Mouse (Mus musculus) cerebellum, adult 2 months (tissue): Measurements from ENCODE around the gene Zfp846. TPM values are rescaled to one million over a fixed set of nuclear protein-coding genes. Genes with fewer than 3 reads are reported as not detected.
A peak's percentile ranks its signal among the peaks of the same experiment; 100 is the strongest.

Source experiments
- DNase-seq, 2 experiments: peaks; one replicate each; pipeline ENCODE4 v3.0.0; 2021
- H3K27ac ChIP-seq: fragments of 200-500 bp; 2 replicates; pipeline ENCODE4 v1.5.1; 2012; ENCODE audit warnings: low read length, control low read depth, inconsistent platforms; ENCODE audit not compliant: insufficient read depth
- H3K27me3 ChIP-seq: fragments of 200-500 bp; 2 replicates; pipeline ENCODE4 v1.6.1; 2012; ENCODE audit warnings: inconsistent platforms, mild to moderate bottlenecking, low read length, moderate library complexity; ENCODE audit not compliant: control insufficient read depth, insufficient read depth
- H3K4me1 ChIP-seq: fragments of 200-500 bp; 2 replicates; pipeline ENCODE4 v1.6.1; 2011; ENCODE audit warnings: low read length; ENCODE audit not compliant: control insufficient read depth, insufficient read depth
- H3K4me3 ChIP-seq: fragments of 200-500 bp; replicated peaks from 2 replicates; pipeline ENCODE3; 2011; ENCODE audit warnings: mild to moderate bottlenecking, low read depth, low read length, control low read depth; ENCODE audit not compliant: insufficient read depth
- CTCF ChIP-seq: fragments of 200-500 bp; IDR thresholded peaks from 2 replicates; pipeline ENCODE4 v1.5.1; 2011; ENCODE audit warnings: low read depth, mild to moderate bottlenecking, control low read depth, low read length, moderate library complexity, borderline replicate concordance; ENCODE audit not compliant: insufficient read depth
- POLR2A ChIP-seq: fragments of 200-500 bp; IDR thresholded peaks from 2 replicates; pipeline ENCODE4 v1.6.1; 2011; ENCODE audit warnings: low read length, control low read depth, borderline replicate concordance; ENCODE audit not compliant: insufficient read depth
- WGBS: fragments of 180-500 bp; shearing (Covaris S2); methylation state at CpG from one replicate; pipeline ENCODE4 v1.1.7; 2018; 5-methylcytosine and 5-hydroxymethylcytosine counted together
- polyA plus RNA-seq: library from polyadenylated mRNA; depleted of rRNA; stranded (reverse); fragments of >200 nt; gene quantifications from 2 replicates; pipeline ENCODE4 v1.2.3, GENCODE M21; 2012; rRNA removed

Gene Zfp846
- polyA plus RNA-seq, 1 experiment: 15.4 TPM

GRCm38 (mm10) chr9:20652260-20652658 lies 71.2 kb downstream of the Zfp846 start:
- Histone ChIP-seq H3K27ac (no peak overlapping the region), H3K4me1 (peaks cover 4% of the 10 kb centered on the region), H3K27me3 (no peaks in the 10 kb centered on the region), H3K4me3 (peak overlapping the region; percentile 83)
- under 1% methylated on average over 25 of the region's 25 CpGs for WGBS
- TF ChIP-seq POLR2A (no peak; the same call in 1 of the 2 replicates), CTCF (no peak)
- no peak for DNase-seq

GRCm38 (mm10) chr9:20653859-20654258 lies 72.8 kb downstream of the Zfp846 start:
- 91% methylated on average over 3 of the region's 3 CpGs for WGBS
- DNase-seq: no peak
- TF ChIP-seq POLR2A (no peak), CTCF (no peak)
- Histone ChIP-seq H3K27ac (no peak overlapping the region), H3K27me3 (no peaks in the 10 kb centered on the region), H3K4me1 (peaks cover 9% of the 10 kb centered on the region), H3K4me3 (no peak overlapping the region)

Other genes with a start within 250 kb of the Zfp846 start
- gene Olfr18, start 245.2 kb upstream of the Zfp846 start, polyA plus RNA-seq: 0.10 TPM in 2 replicates
- gene Zfp560, start 196.1 kb upstream of the Zfp846 start, polyA plus RNA-seq: 18.6 and 21.1 TPM in 2 replicates
- gene Zfp26, start 121.1 kb upstream of the Zfp846 start, polyA plus RNA-seq: 10.7 and 10.8 TPM in 2 replicates
- gene Zfp426, start 88.5 kb upstream of the Zfp846 start, polyA plus RNA-seq: 22.4 and 23.5 TPM in 2 replicates
- 19.5 and 23.6 TPM in 2 replicates for gene Zfp266, start 59.9 kb upstream of the Zfp846 start, polyA plus RNA-seq
- 571 and 579 TPM in 2 replicates for gene Ubl5, start 61.6 kb downstream of the Zfp846 start, polyA plus RNA-seq
- 38.2 and 41.8 TPM in 2 replicates for gene Fbxl12, start 63.5 kb downstream of the Zfp846 start, polyA plus RNA-seq
- 38.8 and 39.6 TPM in 2 replicates for gene Pin1, start 70.8 kb downstream of the Zfp846 start, polyA plus RNA-seq
- gene Olfm2, start 165.1 kb downstream of the Zfp846 start, polyA plus RNA-seq: 45.4 and 54.1 TPM in 2 replicates
- 3.0 and 3.5 TPM in 2 replicates for gene Col5a3, start 233.8 kb downstream of the Zfp846 start, polyA plus RNA-seq
- not detected in 2 replicates for gene Rdh8, start 237.2 kb downstream of the Zfp846 start, polyA plus RNA-seq